Mouse (Mus musculus) liver, adult 2 months (tissue): ENCODE data around the gene Rasa3.

Experiments used
- CTCF ChIP-seq: fragments of 200-500 bp; IDR thresholded peaks from 2 replicates; pipeline ENCODE4 v1.5.1; 2011; ENCODE audit warnings: low read depth, low read length, control low read depth
- POLR2A ChIP-seq: fragments of 200-500 bp; IDR thresholded peaks from 2 replicates; pipeline ENCODE4 v1.6.1; 2011; ENCODE audit warnings: low read length, control low read depth; ENCODE audit not compliant: insufficient read depth; ENCODE audit errors: extremely low read depth

DNA sequence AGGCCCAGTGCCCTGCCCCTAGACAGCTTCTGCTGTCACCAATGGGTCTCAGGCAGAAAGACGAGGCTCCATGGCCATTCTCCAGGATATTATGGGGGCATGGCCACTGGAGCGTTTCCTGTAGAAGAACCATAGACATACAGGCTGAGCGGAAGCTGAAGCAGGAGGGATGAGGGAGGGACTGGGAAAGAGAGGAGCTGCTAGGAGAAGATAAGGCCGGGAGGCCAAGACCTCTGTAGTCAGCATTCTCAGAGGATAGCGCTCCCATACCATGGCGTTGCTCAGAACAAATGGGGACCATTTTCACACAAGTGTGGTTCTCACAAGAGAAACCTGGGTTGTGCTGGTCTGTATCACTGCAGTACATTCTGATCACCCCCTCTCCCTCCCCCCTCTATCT, 88.3 kb downstream of the Rasa3 start:
- TF ChIP-seq CTCF (no peak), POLR2A (no peak)
